Comparison of ENCODE assay signal across 8 mouse cellular contexts in the genomic region with DNA sequence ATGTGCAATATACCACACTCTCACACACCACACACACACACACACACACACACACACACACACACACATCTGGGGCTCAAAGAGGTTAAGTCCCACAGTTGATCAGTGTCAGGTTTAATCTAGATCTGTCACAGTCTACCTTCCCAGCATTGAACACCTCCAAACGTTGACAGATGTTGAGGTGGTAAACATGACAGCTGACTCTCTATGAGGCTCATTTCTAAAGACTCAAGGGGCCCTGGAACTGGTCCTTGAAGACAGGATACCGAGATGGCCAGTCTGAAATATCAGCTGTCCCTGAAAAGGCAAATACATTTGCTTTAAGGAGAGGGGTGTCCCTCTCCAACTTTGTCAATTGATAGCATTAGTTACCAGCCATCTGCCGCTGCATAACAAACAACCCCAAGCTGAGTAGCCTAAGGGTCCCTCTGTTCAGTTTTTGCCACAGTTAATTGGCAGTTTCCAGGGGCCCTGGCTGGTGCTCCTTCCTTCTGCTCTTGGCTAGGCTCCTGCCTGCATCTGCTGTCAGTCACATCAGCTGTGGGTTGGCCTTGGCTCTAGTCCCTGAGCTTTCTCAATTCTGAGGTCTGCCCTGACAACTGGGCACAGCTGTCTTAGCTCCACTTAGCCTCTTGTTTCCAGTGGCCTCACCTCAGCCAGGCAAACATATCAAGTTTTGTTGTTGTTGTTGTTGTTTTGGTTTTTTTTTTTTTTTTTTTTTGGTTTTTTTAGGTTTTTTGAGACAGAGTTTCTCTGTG.
DNase-seq lines count a peak whose midpoint lies in the region; ATAC-seq lines count a peak whose summit lies in the region.

No protein-coding gene starts in this region.

- H3K4me2 ChIP-seq in heart, embryonic 11.5 days: no peak overlapping the region
- H3K4me2 ChIP-seq in hindbrain, embryonic 16.5 days (ENCODE audit: low read length): no peak overlapping the region

- no peaks in the 10 kb centered on the region; the same call in 1 of the 2 replicates for H3K4me1 ChIP-seq in heart, embryonic 11.5 days (ENCODE audit: control insufficient read depth, insufficient read depth, low read length)
- H3K4me1 ChIP-seq in hindbrain, embryonic 16.5 days (ENCODE audit: control insufficient read depth, insufficient read depth, low read depth, low read length): 0 out of 2 replicates have a peak, but pooled peaks cover 3% of the 10 kb centered on the region

- DNase-seq in heart, adult 18-20 months: peak; percentile 58 to 66
- peak; percentile 86 for DNase-seq in 416B (ENCODE audit: low read depth)
- DNase-seq in frontal cortex, postnatal 14 days (ENCODE audit: low spot score in 2 of 2): no peak
- DNase-seq in thymus, postnatal 10 days (ENCODE audit: low spot score in 2 of 2): no peak

- H3K9me3 ChIP-seq in heart, embryonic 11.5 days (replicated peaks; ENCODE audit: control insufficient read depth, low read length): no peaks in the 10 kb centered on the region
- H3K9me3 ChIP-seq in hindbrain, embryonic 16.5 days (ENCODE audit: control insufficient read depth, low read length): no peaks in the 10 kb centered on the region

- no peaks in the 10 kb centered on the region for H3K27me3 ChIP-seq in heart, embryonic 11.5 days (ENCODE audit: control insufficient read depth, insufficient read depth, low read length)
- H3K27me3 ChIP-seq in hindbrain, embryonic 16.5 days (replicated peaks; ENCODE audit: control insufficient read depth, insufficient read depth, low read length): no peaks in the 10 kb centered on the region

- H3K9ac ChIP-seq in heart, embryonic 11.5 days (ENCODE audit: low read depth, low read length): no peak overlapping the region
- no peak overlapping the region for H3K9ac ChIP-seq in hindbrain, embryonic 16.5 days (ENCODE audit: low read depth, low read length)

- WGBS in heart, embryonic 11.5 days (ENCODE audit: insufficient replicate concordance): 61% methylated on average over 3 of the region's 3 CpGs
- WGBS in hindbrain, embryonic 16.5 days: 47% methylated on average over 3 of the region's 3 CpGs

- no peak overlapping the region for H3K4me3 ChIP-seq in heart, embryonic 11.5 days (ENCODE audit: low read depth, low read length)
- H3K4me3 ChIP-seq in hindbrain, embryonic 16.5 days (ENCODE audit: low read length): no peak overlapping the region

- ATAC-seq in heart, embryonic 11.5 days (replicated peaks; ENCODE audit: insufficient number of reproducible peaks, low FRiP score, low TSS enrichment): no peak
- peak; percentile 92 for ATAC-seq in common myeloid progenitor, adult 5-6 weeks (replicated peaks; ENCODE audit: low read depth, poor library complexity, severe bottlenecking)
- ATAC-seq in hindbrain, embryonic 16.5 days: 0 out of 2 replicates have a peak, but pooled peaks have one; percentile 30
- ATAC-seq in frontal cortex, adult (ENCODE audit: low TSS enrichment): no peak

- H3K36me3 ChIP-seq in heart, embryonic 11.5 days (ENCODE audit: control insufficient read depth, insufficient read depth, low read length): no peaks in the 10 kb centered on the region
- H3K36me3 ChIP-seq in hindbrain, embryonic 16.5 days (ENCODE audit: control insufficient read depth, insufficient read depth, low read length): no peaks in the 10 kb centered on the region

- H3K27ac ChIP-seq in heart, embryonic 11.5 days (ENCODE audit: low read depth, low read length): no peak overlapping the region
- H3K27ac ChIP-seq in hindbrain, embryonic 16.5 days (ENCODE audit: low read depth, low read length): no peak overlapping the region

Comparison
In these comparisons a context has a peak if more than half of its experiments do, and no peak if none do; other contexts are left out.
1. DNase-seq: peak in heart, adult 18-20 months (2 of 2) and 416B (single experiment); none in frontal cortex, postnatal 14 days (0 of 2) and thymus, postnatal 10 days (0 of 2).
2. ATAC-seq: peak in common myeloid progenitor, adult 5-6 weeks (single experiment) and hindbrain, embryonic 16.5 days (single experiment); none in heart, embryonic 11.5 days (single experiment) and frontal cortex, adult (single experiment).